Mouse (Mus musculus): ENCODE results near the gene Sema5a.
A peak's percentile ranks its signal among the peaks of the same experiment; 100 is the strongest.

Sema5a gene

DNA sequence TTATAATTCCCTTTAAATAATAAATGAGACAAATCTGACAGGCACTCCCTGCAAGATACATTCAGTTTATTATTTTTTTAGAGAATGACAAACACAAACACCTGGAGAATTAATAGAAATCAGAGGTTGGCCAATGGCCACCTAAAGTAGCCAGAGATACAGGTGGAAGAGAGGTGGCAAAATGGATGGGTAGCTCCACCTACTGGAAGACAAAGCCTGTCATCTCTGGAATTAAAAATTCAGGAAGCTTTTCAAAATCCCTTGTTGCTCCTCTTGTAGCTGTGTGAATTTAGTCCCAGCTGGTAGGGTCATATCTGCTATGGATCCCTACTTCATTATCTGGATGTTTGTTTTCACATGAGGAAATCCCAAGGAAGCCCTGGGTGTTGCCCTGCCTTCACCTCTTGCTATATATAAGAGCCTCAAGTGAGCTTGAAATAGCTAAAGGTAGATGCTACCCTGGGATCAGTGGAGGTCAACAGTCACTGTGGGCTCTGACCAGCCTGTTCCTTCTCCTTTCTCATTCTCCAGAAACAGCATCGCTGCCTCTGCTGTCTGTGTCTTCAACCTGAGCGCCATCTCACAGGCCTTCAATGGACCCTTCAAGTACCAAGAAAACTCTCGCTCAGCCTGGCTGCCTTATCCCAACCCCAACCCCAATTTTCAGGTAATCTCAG is 323.7 kb downstream of the Sema5a start:
- no peak for DNase-seq

GRCm38 (mm10) chr15:32568858-32569387 is 324.3 kb downstream of the Sema5a start:
- DNase-seq = no peak

- no peak for DNase-seq
These were observed 329.7 kb downstream of the Sema5a start for GRCm38 (mm10) chr15:32574327-32574726.

- DNase-seq = no peak
These were observed 330.6 kb downstream of the Sema5a start for GRCm38 (mm10) chr15:32575212-32575611.

DNA sequence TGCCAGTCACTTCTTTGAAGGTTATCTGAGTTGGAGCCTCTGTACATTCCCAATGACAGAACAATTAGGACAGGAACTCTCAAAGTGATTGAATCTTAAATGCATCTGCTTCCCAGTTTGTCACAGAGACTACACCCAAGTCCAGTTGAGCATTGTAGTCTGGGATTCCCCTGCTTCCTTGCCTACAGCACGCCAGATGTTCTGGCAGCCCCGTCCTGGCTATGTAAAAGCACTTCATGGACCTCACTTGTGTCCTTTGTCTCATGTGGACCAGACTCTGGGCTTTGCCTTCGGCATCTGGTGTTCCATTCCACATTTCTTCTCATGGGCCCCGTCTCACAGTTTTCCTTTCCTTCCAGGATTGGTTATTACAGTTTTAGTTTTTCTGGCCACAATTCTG is 334.7 kb downstream of the Sema5a start:
- no peak for DNase-seq

- DNase-seq = no peak
These were observed 346.0 kb downstream of the Sema5a start for GRCm38 (mm10) chr15:32590641-32591040.

- DNase-seq = no peak
These were observed 349.1 kb downstream of the Sema5a start for GRCm38 (mm10) chr15:32593746-32594145.

DNA sequence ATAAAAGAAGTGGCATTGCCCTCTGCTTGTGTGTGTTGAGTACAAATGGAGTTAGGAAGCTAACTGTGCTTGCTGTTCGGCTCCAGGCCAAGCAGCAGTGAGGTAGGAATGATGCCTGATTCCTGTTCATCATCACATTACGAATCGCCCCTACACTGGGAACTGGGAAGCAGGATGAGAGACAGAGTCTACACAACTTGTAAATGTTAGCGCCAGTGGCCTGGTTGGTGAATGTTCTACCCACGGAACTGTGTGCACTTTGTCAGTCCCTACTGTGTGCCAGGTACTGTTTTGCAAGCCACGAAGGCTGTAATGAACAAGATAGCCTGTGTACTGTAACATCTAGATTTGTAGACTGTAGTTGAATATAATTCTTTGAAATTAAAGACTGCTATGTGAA is 352.0 kb downstream of the Sema5a start:
- DNase-seq = no peak

DNA sequence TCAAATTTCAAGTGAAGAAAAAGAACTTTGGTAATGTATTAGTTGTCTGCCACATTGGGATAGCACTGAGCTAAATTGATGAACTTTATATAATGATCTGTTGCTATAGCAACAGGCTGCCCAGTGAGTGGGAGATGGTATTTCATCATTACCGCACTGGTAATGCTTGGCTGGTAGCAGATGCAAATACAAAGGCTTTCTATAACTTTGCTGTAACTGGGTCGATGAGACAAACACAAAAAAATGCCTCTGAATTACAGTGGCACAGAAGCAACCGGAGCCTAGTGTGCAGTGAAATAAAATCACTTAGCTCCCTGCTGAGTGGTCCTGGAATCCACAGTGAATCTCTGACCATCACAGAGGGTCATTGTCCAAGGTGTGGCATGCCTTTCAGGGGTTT is 352.6 kb downstream of the Sema5a start:
- no peak for DNase-seq

- no peak for DNase-seq
These were observed 362.6 kb downstream of the Sema5a start for GRCm38 (mm10) chr15:32607236-32607635.

GRCm38 (mm10) chr15:32610776-32611175 is 366.2 kb downstream of the Sema5a start:
- DNase-seq = peak; percentile 44

DNA sequence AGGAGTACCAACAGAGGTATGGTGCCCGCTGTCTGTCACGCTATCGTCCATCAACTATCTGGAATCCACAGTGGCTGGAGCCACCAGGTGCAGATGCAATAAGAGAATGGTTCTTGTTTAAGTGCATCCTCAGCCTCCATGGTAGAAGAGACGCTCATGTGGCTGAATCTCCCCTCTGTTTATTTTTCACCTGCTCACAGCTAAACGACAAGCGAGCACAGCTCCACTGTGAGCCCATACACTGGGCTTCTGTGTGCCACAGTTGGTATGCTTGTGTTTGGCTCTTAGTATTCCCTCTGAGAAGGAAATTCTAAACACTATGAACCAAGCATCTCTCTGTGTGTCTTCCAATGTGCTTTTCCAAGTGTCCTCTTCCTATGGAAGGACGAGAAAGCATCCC is 366.6 kb downstream of the Sema5a start:
- DNase-seq = no peak

DNA sequence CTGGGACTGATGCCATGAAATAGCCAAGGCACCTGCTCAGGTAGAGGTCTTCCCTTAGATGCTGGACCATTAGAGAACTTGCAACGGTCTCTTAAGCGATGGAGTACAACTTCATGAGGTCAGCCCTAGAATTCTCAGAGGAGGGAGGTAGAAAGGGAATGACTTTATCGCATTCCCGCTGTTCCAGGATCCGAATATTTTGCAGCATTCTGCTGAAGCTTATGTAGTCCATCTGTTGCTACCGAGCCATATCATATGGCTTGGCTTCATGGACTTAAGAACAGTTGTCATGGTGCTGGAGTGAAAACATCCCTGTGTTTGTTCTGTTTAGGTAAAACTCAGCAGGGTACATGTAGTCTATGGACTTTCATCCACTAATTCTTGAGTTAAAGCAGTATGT is 369.1 kb downstream of the Sema5a start:
- no peak for DNase-seq

DNA sequence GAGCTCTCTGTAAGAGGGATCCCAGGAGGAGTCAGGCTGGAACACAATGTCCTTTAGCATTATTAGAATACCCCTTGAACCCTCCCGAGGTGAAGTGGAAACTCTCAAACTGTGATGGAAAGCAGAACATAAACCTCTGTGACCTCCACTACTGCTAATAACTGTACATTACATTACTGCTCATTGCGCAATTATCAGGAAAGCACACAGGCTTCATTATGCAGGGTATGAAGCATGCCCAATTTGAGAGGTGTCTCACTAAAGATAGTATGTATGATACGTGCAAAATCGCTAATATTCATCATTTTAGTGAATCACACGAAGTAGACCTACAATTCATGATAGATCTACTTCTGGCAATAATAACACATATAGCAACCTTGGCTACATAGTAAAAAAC is 371.2 kb downstream of the Sema5a start:
- no peak for DNase-seq

DNA sequence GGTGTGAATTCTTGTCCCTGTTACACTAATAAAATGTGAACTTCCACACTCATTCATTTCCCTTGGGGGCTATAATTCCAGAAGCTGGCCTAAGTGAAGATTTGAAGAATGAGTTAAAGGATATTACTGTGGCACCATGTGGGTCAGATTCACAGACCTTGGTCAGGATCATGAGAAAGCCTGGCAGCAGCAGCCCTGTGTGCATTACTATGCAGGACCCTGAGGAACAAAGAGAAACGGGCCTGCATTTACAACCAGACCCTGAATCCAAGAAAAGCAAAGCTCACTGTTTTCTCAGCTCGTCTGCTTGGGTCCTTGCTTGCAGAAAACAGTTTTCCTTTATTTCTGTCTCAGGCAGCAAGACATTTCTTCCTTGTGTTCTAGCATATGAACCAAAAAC is 374.6 kb downstream of the Sema5a start:
- no peak for DNase-seq

DNA sequence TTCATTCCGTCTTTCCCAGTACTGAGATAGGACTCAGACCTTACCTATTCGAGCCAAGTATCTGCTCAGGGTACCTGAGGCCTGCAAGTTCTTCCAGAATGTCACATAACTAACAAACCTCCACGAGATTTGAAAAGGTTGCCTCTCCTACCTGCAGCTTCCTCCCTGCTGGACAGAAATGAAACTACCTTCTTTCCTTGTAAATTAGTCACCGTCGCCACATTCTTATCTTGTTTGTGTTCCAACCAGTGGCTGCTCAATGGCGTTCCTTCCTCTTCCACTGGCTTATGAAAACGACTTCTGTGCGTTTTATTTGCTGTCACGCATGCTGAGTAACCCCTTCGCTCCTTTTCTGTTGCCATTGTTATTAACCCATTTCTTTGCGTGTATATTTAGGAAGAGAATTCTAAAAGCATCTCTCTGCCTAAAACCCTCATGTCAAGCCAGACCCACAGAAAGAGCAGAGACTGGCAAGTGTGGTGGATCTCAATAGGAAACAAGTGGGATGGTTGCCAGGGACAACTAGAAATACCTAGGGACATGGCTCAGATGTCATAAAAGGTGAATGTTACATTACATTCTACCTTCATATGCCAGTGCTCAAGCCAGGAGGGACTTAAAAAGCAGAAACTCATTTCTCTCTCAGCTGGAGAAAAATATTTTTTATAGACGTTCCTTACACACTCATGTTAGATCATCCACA is 378.6 kb downstream of the Sema5a start:
- no peak for DNase-seq

DNA sequence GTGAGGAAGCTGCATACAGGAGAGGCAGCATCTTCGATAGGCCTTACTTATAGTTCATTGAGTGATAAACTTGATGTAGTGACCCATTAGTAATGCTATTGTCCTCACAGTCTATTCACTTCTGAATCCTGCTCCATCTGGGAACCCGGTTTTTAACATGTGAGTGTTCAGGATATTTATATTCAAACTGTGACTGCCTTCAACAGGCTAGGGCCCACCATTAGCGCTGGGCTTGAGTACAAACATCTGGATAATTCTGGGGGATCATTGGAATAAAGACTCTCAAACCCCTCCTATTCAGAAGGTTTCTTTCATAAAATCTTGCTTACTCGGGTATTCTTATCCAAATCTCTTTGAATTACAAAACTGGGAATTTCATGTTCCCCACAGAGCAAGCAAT is 379.5 kb downstream of the Sema5a start:
- no peak for DNase-seq

- no peak for DNase-seq
These were observed 381.4 kb downstream of the Sema5a start for GRCm38 (mm10) chr15:32626031-32626430.

DNA sequence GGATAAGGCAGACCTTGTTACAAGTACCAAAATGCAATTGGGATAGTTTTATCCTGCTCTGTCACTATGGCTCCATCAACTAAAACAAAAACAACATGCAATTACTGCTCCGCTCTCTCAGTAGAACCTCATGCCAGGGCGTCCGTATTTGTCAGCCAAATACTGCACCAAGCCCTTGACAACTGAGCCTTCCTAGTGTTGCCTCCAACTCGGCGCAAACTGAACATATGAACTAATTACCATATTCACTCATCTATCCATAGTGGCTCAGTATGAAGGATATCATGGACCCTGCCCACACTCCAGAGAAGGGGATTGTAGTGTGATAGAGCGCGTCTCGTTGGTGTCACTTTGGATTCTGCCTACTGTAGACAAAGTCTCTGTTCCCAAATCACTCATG is 389.1 kb downstream of the Sema5a start:
- DNase-seq = no peak

GRCm38 (mm10) chr15:32637879-32638278 is 393.3 kb downstream of the Sema5a start:
- DNase-seq = no peak

DNA sequence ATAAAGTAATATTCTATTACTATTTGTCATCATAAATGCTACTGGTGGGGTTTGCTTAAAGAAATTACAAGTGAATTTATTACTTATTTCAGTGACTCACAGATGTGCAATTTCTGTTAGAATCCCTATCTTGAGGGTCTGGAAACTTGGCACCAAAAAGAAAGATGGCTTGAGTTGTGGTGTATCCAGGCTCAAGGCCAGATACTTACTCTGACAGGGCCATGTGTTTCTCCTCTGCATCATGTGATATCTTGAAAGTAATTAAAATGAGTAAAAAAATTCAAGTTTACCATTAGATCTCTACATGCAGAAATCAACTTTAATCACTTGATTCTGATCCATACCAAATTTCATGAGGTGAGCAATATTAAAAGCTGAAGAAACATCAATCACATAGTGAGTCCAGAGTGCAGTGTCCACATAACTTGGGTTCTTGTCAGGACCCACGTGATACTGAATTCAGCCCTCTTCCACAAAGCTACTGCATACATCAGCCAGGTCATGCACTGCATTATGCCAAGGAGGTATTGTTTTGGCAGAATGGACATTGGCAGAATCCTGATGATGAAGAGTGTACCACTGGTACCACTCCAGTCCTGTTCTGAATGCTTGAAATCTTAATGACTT is 402.6 kb downstream of the Sema5a start:
- DNase-seq = peak; percentile 27

DNA sequence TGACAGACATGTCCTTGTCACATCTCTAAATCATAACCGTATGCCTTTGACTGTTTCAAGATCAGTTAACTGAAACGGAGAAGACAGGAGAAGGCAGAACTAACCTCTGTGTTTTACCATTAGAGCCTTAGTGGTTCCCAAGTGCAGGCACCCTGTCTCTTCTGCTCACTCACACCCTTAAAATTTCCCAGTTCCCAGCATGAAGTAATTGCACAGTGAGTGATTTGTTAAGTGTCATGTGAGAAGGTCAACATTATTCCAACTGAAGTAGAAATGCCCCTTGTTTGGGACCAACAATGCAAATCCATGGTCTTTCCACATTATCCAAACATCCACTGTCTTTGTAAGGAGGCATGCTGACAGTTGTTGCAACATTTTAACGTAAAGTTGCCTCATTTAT is 409.4 kb downstream of the Sema5a start:
- no peak for DNase-seq

- peak; percentile 38 for DNase-seq
These were observed 411.4 kb downstream of the Sema5a start for GRCm38 (mm10) chr15:32656017-32656416.

GRCm38 (mm10) chr15:32676446-32676845 is 431.8 kb downstream of the Sema5a start:
- peak; percentile 12 for DNase-seq

Data from kidney, postnatal 10 days (tissue).